Mouse (Mus musculus) left cerebral cortex, adult 2 months (tissue): Measurements from ENCODE around the gene Slc4a7. TPM values are rescaled to one million over a fixed set of nuclear protein-coding genes. Genes with fewer than 3 reads are reported as not detected.

Experiments
- DNase-seq, 2 experiments: peaks; one replicate each; pipeline ENCODE4 v3.0.0; 2021 to 2022; ENCODE audit warnings: low spot score in 2 of 2, mixed read lengths in 1 of 2; ENCODE audit errors: extremely low spot score in 1 of 2
- H3K27ac ChIP-seq: fragments of 200-600 bp; 2 replicates; pipeline ENCODE4 v1.8.1; 2022
- H3K4me3 ChIP-seq: fragments of 200-600 bp; 2 replicates; pipeline ENCODE4 v1.8.1; 2022
- CTCF ChIP-seq: fragments of 200-600 bp; IDR thresholded peaks from 2 replicates; pipeline ENCODE4 v1.8.1; 2022; ENCODE audit warnings: antibody characterized with exemption, mild to moderate bottlenecking, moderate library complexity
- intact Hi-C: fragments of 180-260 bp; cut with DNase I; formaldehyde crosslinking; loops from one replicate; pipeline ENCODE4 v1.15.1; 2025
- long read RNA-seq, 2 experiments: library from polyadenylated mRNA; stranded (forward); transcript quantifications; one replicate each; pipeline ENCODE4 v2.0.0; 2021; ENCODE audit warnings: borderline mapping rate in 2 of 2
- total RNA-seq, 2 experiments: library from RNA; stranded (reverse); gene quantifications; 2 replicates each; pipeline ENCODE4 v1.2.3; 2021

Gene Slc4a7
- total RNA-seq = 10 to 100 TPM; 23.3 to 25.5 TPM
- long read RNA-seq, experiment 1, full-length matches to known transcripts = 3 of 11 reads
- long read RNA-seq, experiment 1, partial matches to known transcripts = 1 of 11 reads
- long read RNA-seq, experiment 1, other reads (novel, unspliced or antisense) = 7 of 11 reads
- long read RNA-seq, experiment 2, full-length matches to known transcripts = 1 of 7 reads
- long read RNA-seq, experiment 2, partial matches to known transcripts = 1 of 7 reads
- long read RNA-seq, experiment 2, other reads (novel, unspliced or antisense) = 5 of 7 reads

- intact Hi-C loops = loop anchor here (5.0 kb wide), 2 partner anchors 70 to 580 kb away; partner anchors contain the start of gene Psmd6
- peak within 1 kb of the TSS; percentile 77 for H3K27ac ChIP-seq
- peak within 1 kb of the TSS; percentile 95 for H3K4me3 ChIP-seq
- no peak for DNase-seq
- no peak for TF ChIP-seq CTCF
Observed at GRCm38 (mm10) chr14:14701710-14702329, at the start of gene Slc4a7. TSS of gene Slc4a7 (plus strand) at chr14:14702279.

- no peak for DNase-seq
- Histone ChIP-seq H3K4me3 (no peak overlapping the region), H3K27ac (no peak overlapping the region)
- TF ChIP-seq CTCF = no peak
- intact Hi-C loops = no loop called here
Observed at GRCm38 (mm10) chr14:14670597-14670996, 31.5 kb upstream of the Slc4a7 start.

GRCm38 (mm10) chr14:14681611-14682010, 20.5 kb upstream of the Slc4a7 start:
- DNase-seq = no peak
- no peak for TF ChIP-seq CTCF
- H3K4me3 ChIP-seq = no peak overlapping the region
- no peak overlapping the region for H3K27ac ChIP-seq
- intact Hi-C loops = no loop called here

- intact Hi-C loops = no loop called here
- DNase-seq = no peak
Observed at GRCm38 (mm10) chr14:14684771-14685170, 17.3 kb upstream of the Slc4a7 start.

GRCm38 (mm10) chr14:14686101-14686551, 16.0 kb upstream of the Slc4a7 start:
- DNase-seq = no peak
- no peak overlapping the region for H3K4me3 ChIP-seq
- no peak overlapping the region for H3K27ac ChIP-seq
- no peak for TF ChIP-seq CTCF
- intact Hi-C loops = no loop called here

More at GRCm38 (mm10) chr14:14684771-14685170, 17.3 kb upstream of the Slc4a7 start:
- Histone ChIP-seq H3K27ac (no peak overlapping the region), H3K4me3 (no peak overlapping the region)
- TF ChIP-seq CTCF = no peak

GRCm38 (mm10) chr14:14687258-14687890, 14.7 kb upstream of the Slc4a7 start:
- no peak for DNase-seq
- intact Hi-C loops = no loop called here
- Histone ChIP-seq H3K4me3 (no peak overlapping the region), H3K27ac (no peak overlapping the region)
- TF ChIP-seq CTCF = no peak

GRCm38 (mm10) chr14:14702399-14703345, 593 bp downstream of the Slc4a7 start:
- H3K27ac ChIP-seq = peak overlapping the region; percentile 77
- intact Hi-C loops = loop anchor here (5.0 kb wide), 2 partner anchors 70 to 580 kb away; partner anchors contain the start of gene Psmd6
- DNase-seq = peak; percentile 87 to 89
- peak overlapping the region; percentile 95 for H3K4me3 ChIP-seq
- TF ChIP-seq CTCF = peak; percentile 18

- Histone ChIP-seq H3K27ac (peak overlapping the region; percentile 77), H3K4me3 (peak overlapping the region; percentile 95)
- intact Hi-C loops = loop anchor here (5.0 kb wide), 2 partner anchors 71 to 581 kb away; partner anchors contain the start of gene Psmd6
- no peak; the same call in 1 of the 2 replicates for TF ChIP-seq CTCF
- peak; percentile 53 to 63 for DNase-seq
Observed at GRCm38 (mm10) chr14:14703346-14703871, 1.3 kb downstream of the Slc4a7 start.

- intact Hi-C loops = loop anchor here (5.0 kb wide), 2 partner anchors 72 to 582 kb away; partner anchors contain the start of gene Psmd6
- H3K4me3 ChIP-seq = no peak overlapping the region
- no peak for TF ChIP-seq CTCF
- no peak overlapping the region for H3K27ac ChIP-seq
- DNase-seq = no peak
Observed at GRCm38 (mm10) chr14:14704651-14705050, 2.6 kb downstream of the Slc4a7 start.

GRCm38 (mm10) chr14:14705126-14705525, 3.0 kb downstream of the Slc4a7 start:
- intact Hi-C loops = no loop called here
- DNase-seq = no peak
- no peak for TF ChIP-seq CTCF
- H3K4me3 ChIP-seq = no peak overlapping the region
- H3K27ac ChIP-seq = no peak overlapping the region

- intact Hi-C loops = no loop called here
- Histone ChIP-seq H3K27ac (no peak overlapping the region), H3K4me3 (no peak overlapping the region)
- DNase-seq = no peak
- TF ChIP-seq CTCF = no peak
Observed at GRCm38 (mm10) chr14:14706381-14706780, 4.3 kb downstream of the Slc4a7 start.
